Mouse (Mus musculus) kidney, adult 8-10 months (tissue): ENCODE data around the gene Pnp.
"Not testable (repeated sequence)": the region's sequence is repeated elsewhere in the genome, so short reads cannot be mapped to it uniquely, and the experiment has no call there.

ENCODE experiments used
- DNase-seq, 2 experiments: peaks; one replicate each; pipeline ENCODE4 v3.0.0; 2022

Gene Pnp

GRCm38 (mm10) chr14:50931493-50932020, 675 bp downstream of the Pnp start:
- DNase-seq = no peak

- no peak for DNase-seq
Measured at GRCm38 (mm10) chr14:50936649-50937048, 5.8 kb downstream of the Pnp start.

- DNase-seq = no peak
Measured at GRCm38 (mm10) chr14:50938119-50938908, 7.4 kb downstream of the Pnp start.

GRCm38 (mm10) chr14:50938940-50939339, 8.1 kb downstream of the Pnp start:
- no peak for DNase-seq

GRCm38 (mm10) chr14:50943932-50944667, 13.2 kb downstream of the Pnp start, which contains the start of gene Gm49342:
TSS of gene Gm49342 (plus strand) at chr14:50944517.
- DNase-seq = peak; percentile 95 to 96

- DNase-seq = not testable (repeated sequence)
Measured at GRCm38 (mm10) chr14:50944668-50945033, 13.8 kb downstream of the Pnp start.

- not testable (repeated sequence) for DNase-seq
Measured at GRCm38 (mm10) chr14:50945081-50945480, 14.2 kb downstream of the Pnp start.

- not testable (repeated sequence) for DNase-seq
Measured at GRCm38 (mm10) chr14:50945526-50945925, 14.6 kb downstream of the Pnp start.

GRCm38 (mm10) chr14:50955487-50955886, 24.6 kb downstream of the Pnp start:
- DNase-seq = no peak

- peak; percentile 28 to 54 for DNase-seq
Measured at GRCm38 (mm10) chr14:50955942-50956508, 25.1 kb downstream of the Pnp start, which contains the start of gene Pnp2. TSS of gene Pnp2 (plus strand) at chr14:50955992.

GRCm38 (mm10) chr14:50956724-50957123, 25.8 kb downstream of the Pnp start:
- not testable (repeated sequence) for DNase-seq

GRCm38 (mm10) chr14:50957146-50957545, 26.3 kb downstream of the Pnp start:
- DNase-seq = not testable (repeated sequence)

- not testable (repeated sequence) for DNase-seq
Measured at GRCm38 (mm10) chr14:50958289-50958995, 27.6 kb downstream of the Pnp start.

- DNase-seq = no peak
Measured at GRCm38 (mm10) chr14:50968216-50968980, 37.5 kb downstream of the Pnp start.

GRCm38 (mm10) chr14:50969041-50969440, 38.2 kb downstream of the Pnp start:
- DNase-seq = no peak

- DNase-seq = no peak
Measured at GRCm38 (mm10) chr14:50969558-50970544, 39.0 kb downstream of the Pnp start.

- no peak for DNase-seq
Measured at GRCm38 (mm10) chr14:50970822-50971221, 39.9 kb downstream of the Pnp start.

GRCm38 (mm10) chr14:50973054-50973453, 42.2 kb downstream of the Pnp start:
- DNase-seq = not testable (repeated sequence)

GRCm38 (mm10) chr14:50973700-50974099, 42.8 kb downstream of the Pnp start:
- peak in 1 of 2 experiments; percentile 25 for DNase-seq

GRCm38 (mm10) chr14:50975001-50975400, 44.1 kb downstream of the Pnp start:
- DNase-seq = no peak
